Mouse (Mus musculus): ENCODE measurements around the gene Kctd19.

DNA sequence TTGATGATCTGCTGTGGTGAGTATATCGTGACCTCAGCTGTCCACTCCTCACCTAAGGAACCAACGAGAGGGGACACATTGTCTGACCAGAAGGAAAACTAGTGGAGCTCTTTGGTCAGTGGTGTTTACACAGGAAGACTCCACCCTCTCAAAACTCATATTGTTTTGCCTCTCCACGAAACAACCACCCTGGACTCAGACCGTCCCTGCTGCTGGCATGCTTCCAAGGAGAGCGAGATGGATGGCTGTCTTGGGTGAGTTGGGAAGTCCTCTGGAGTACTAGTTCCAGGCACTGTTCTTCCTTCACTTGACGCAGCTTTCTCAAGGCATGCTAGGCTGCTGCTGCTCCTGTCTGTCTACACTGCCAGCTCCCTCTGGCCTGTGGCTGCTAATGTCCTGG is 24.2 kb downstream of the Kctd19 start:
- TF ChIP-seq CTCF (IDR thresholded peaks at IDR 0.05; ENCODE audit: control insufficient read depth, insufficient read depth, insufficient replicate concordance, low read depth, low read length) (no peak), POLR2A (IDR thresholded peaks at IDR 0.05; ENCODE audit: control insufficient read depth, low read depth, low read length) (no peak)

Measured in testis, adult 2 months (tissue).